8 mouse cellular contexts compared by ENCODE assay signal in the genomic region with DNA sequence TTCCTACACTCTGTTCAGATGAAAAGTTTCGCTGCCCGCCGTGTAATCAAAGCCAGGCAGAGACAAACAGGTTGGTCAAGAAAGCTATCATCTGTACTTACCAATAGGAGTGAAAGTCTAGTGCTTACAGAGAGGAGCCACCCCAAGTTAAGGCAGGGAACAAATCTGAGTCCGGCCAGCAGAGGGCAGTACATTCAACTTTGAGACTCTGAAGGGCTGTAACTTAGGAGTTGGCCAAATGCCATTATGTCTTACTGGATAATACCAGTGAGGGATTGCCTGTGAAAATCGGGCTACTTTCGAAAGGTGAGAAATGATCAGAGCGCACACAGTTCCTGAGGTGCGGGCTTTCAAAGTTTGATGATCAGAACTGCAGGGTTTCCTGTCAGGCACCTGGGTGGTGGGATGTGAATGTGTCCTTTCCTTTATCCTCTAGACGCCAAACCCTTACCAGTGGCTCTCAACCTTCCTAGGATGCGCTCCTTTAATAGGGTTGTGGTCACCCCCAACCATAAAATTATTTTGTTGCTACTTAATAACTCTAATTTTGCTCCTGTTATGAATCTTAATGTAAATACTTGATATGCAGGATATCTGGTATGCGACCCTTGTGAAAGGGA. TPM values are rescaled to one million over a fixed set of nuclear protein-coding genes. Genes with fewer than 3 reads are reported as not detected.
A peak's percentile ranks its signal among the peaks of the same experiment; 100 is the strongest.
DNase-seq lines count a peak whose midpoint lies in the region; ATAC-seq and TF ChIP-seq lines count a peak whose summit lies in the region.

No protein-coding gene starts in this region.

- H3K9me3 ChIP-seq in intestine, embryonic 14.5 days (ENCODE audit: control insufficient read depth, low read length), result no peaks in the 10 kb centered on the region
- H3K9me3 ChIP-seq in midbrain, embryonic 10.5 days (replicated peaks), result no peaks in the 10 kb centered on the region

- WGBS in intestine, embryonic 14.5 days, result 58% methylated on average over 11 of the region's 11 CpGs
- WGBS in midbrain, embryonic 10.5 days, result 65% methylated on average over 11 of the region's 11 CpGs

- peak; percentile 76 for DNase-seq in WW6 (ENCODE audit: low read depth, low spot score)
- DNase-seq in cerebellum, postnatal 10 days, result peak; percentile 84 to 90
- DNase-seq in gastrocnemius, adult 2 months, result peak; percentile 75
- DNase-seq in intestine, embryonic 14.5 days (ENCODE audit: low spot score), result peak; percentile 91
- DNase-seq in left cerebral cortex, postnatal 25 days (ENCODE audit: low spot score in 2 of 2), result peak; percentile 39 to 62
- peak; percentile 68 for DNase-seq in midbrain, embryonic 10.5 days (ENCODE audit: low spot score)
- DNase-seq in right cerebral cortex, postnatal 4 days, result peak; percentile 78
- DNase-seq in yolk sac, embryonic 10.5 days (ENCODE audit: low spot score), result peak; percentile 57

- ATAC-seq in intestine, embryonic 14.5 days (replicated peaks; ENCODE audit: low FRiP score, low TSS enrichment, low read depth), result peak; percentile 58; the same call in 1 of the 2 replicates

- intact Hi-C loops in gastrocnemius, adult 2 months (cut with DNase I), result no loop called here
- intact Hi-C loops in left cerebral cortex, postnatal 25 days (cut with DNase I), result loop anchor here (5.0 kb wide), 1 partner anchor 321 kb away; no protein-coding TSS in a partner anchor

- no peak overlapping the region for H3K27ac ChIP-seq in gastrocnemius, adult 2 months
- no peak overlapping the region for H3K27ac ChIP-seq in intestine, embryonic 14.5 days (ENCODE audit: low read depth)
- H3K27ac ChIP-seq in midbrain, embryonic 10.5 days (replicated peaks), result no peak overlapping the region

- H3K36me3 ChIP-seq in intestine, embryonic 14.5 days (ENCODE audit: control insufficient read depth, insufficient read depth, low read length), result no peaks in the 10 kb centered on the region
- H3K36me3 ChIP-seq in midbrain, embryonic 10.5 days, result no peaks in the 10 kb centered on the region

- H3K4me1 ChIP-seq in intestine, embryonic 14.5 days (replicated peaks; ENCODE audit: control insufficient read depth, insufficient read depth, low read length), result no peaks in the 10 kb centered on the region
- peaks cover 8% of the 10 kb centered on the region for H3K4me1 ChIP-seq in midbrain, embryonic 10.5 days

- H3K4me2 ChIP-seq in intestine, embryonic 14.5 days (ENCODE audit: low read length), result no peak overlapping the region

- TF ChIP-seq CTCF in gastrocnemius, adult 2 months (IDR thresholded peaks at IDR 0.05), result peak; percentile 77

- no peak overlapping the region for H3K9ac ChIP-seq in intestine, embryonic 14.5 days (ENCODE audit: low read length)

- H3K27me3 ChIP-seq in intestine, embryonic 14.5 days (replicated peaks; ENCODE audit: control insufficient read depth, insufficient read depth, low read length), result 0 out of 2 replicates have a peak, but pooled peaks cover 2% of the 10 kb centered on the region
- peaks cover 11% of the 10 kb centered on the region; the same call in 1 of the 2 replicates for H3K27me3 ChIP-seq in midbrain, embryonic 10.5 days (ENCODE audit: low read depth, poor library complexity, severe bottlenecking)

- no peak overlapping the region for H3K4me3 ChIP-seq in gastrocnemius, adult 2 months
- no peak overlapping the region for H3K4me3 ChIP-seq in intestine, embryonic 14.5 days (ENCODE audit: low read depth, low read length)
- no peak overlapping the region for H3K4me3 ChIP-seq in midbrain, embryonic 10.5 days

RNA-seq across cellular contexts. Expression of a gene that starts 15.8 kb away (rescaled TPM):
- 1 to 10 TPM; 6.4 to 7.3 TPM for total RNA-seq in gastrocnemius, adult 2 months (2021)
- polyA plus RNA-seq in intestine, embryonic 14.5 days (2014; fragmentation: Nextera tagmentation; extraction: Ambion mirVana), result 25.0 and 25.5 TPM in 2 replicates
- 1 to 10 TPM; 9.1 to 9.7 TPM for total RNA-seq in left cerebral cortex, postnatal 25 days (2021)
- polyA plus RNA-seq in midbrain, embryonic 10.5 days (2016; fragmentation: Nextera tagmentation; extraction: Ambion mirVana), result 34.3 and 36.6 TPM in 2 replicates
